Mouse (Mus musculus) layer of hippocampus, adult 2 months (tissue): ENCODE measurements at regions not wholly inside any gene's neighbourhood (a gene's known extent, or its start where the extent isn't known, plus 50 kb on each side); places are given as distances from the start of the nearest gene placed in this dataset.

Experiments
- DNase-seq, 2 experiments: peaks; one replicate each; pipeline ENCODE4 v3.0.0; 2022; ENCODE audit warnings: low spot score in 2 of 2
- H3K27ac ChIP-seq: fragments of 200-600 bp; 2 replicates; pipeline ENCODE4 v1.8.1; 2022
- H3K4me3 ChIP-seq: fragments of 200-600 bp; 2 replicates; pipeline ENCODE4 v1.8.1; 2022; ENCODE audit warnings: mild to moderate bottlenecking
- CTCF ChIP-seq: fragments of 200-600 bp; conservative IDR thresholded peaks from 2 replicates; pipeline ENCODE4 v1.8.1; 2022; ENCODE audit warnings: antibody characterized with exemption, mild to moderate bottlenecking, moderate library complexity

DNA sequence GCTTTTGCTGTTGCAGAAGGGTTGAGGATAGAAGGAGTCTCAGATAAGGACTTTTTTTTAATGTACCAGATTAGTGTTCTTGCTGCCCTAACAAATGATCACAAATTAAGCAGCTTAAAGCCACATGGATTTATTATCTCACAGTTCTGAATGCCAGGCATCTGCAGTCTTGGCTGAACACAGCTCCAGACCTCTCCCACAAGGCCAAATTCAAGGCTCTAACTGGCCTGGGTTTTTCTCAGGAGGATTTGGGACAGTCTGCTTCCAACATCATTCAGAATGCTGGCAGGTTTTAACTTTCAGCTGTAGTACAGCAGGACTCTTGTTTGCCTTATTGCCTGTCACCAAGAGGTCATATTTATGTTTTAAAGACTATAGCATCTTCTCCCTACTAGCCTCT, 329.7 kb upstream of the Chrm2 start:
- no peak for TF ChIP-seq CTCF
- no peak for DNase-seq
- Histone ChIP-seq H3K27ac (no peak overlapping the region), H3K4me3 (no peak overlapping the region)

DNA sequence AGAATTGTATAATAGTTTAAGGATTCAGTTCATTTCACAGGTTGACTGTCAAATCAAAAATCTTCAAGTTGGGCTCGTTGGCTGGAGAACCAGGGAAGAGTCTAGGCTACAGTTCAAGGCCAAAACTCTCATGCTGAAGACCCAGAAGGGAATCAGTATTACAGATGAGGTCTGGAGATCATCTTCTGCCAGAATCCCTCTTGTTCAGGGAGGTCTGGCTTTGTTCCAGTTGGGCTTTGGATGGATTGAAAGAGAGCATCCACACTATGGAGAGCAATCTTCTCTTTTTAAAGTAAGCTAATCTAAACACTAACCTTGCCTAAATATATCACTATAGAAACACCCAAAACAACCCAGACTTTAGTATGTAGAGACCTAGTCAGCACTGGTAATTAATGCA, 327.5 kb upstream of the Chrm2 start:
- H3K4me3 ChIP-seq, result no peak overlapping the region
- DNase-seq, result no peak
- TF ChIP-seq CTCF, result no peak
- no peak overlapping the region for H3K27ac ChIP-seq

DNA sequence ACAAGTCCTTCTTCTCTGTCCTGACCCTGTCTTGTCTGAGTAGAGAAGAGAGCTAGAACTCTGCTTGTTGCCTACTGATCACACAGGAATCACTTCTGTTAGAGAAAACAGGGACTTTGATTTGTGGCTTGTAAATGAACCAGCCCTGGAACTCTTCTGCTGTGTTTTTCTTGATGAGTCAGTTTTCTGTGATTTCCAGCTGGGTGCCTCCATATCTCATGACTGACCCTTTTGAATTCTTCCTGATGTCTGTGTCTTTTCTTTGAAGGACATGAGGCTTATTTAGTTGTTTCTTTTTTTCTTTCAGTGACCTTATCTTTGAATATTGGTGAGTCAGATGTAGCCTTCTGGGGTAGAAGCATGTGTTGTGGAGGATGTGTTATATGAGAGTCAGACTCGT, 323.0 kb upstream of the Chrm2 start:
- no peak for DNase-seq
- Histone ChIP-seq H3K4me3 (no peak overlapping the region), H3K27ac (no peak overlapping the region)
- no peak for TF ChIP-seq CTCF

DNA sequence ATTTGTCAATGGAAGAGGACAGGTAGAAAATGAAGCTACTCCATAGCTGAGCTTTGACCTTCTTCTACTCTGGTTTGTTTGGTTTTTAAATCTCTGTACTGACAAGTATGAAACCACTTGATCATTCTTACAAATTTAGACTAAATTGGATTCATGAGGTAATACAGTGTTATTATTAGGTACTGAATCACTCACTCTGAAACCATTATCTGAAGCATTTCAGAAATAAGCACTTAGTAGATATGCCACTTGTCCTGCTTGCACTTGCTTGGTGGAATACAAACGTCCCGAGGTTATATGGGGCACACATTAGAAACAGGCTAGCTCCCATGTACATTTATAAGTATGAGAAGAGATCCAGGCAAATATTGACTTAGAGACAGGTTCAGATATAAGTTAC, 319.2 kb upstream of the Chrm2 start:
- H3K27ac ChIP-seq, result no peak overlapping the region
- no peak for TF ChIP-seq CTCF
- no peak overlapping the region for H3K4me3 ChIP-seq
- no peak for DNase-seq

DNA sequence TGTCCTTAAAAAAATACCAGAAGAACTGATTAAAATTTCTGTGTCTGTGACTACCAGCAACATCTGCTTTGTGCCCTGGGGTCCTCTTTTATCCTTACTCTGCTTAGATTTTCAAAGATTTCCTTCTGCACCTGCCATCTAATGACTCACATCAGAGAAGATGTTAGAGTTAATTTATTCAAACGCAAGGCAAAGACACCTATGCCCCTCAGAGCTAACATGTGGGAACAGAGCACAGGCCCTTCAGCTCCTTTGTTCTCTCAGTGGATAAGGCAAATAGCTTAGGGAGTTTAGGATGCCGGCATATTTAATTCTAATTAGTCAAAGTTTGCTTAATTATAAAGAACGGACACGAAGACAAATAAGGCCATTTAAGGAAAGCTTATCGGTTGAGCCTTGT, 308.3 kb upstream of the Chrm2 start:
- no peak overlapping the region for H3K4me3 ChIP-seq
- TF ChIP-seq CTCF, result no peak
- DNase-seq, result no peak
- no peak overlapping the region for H3K27ac ChIP-seq

DNA sequence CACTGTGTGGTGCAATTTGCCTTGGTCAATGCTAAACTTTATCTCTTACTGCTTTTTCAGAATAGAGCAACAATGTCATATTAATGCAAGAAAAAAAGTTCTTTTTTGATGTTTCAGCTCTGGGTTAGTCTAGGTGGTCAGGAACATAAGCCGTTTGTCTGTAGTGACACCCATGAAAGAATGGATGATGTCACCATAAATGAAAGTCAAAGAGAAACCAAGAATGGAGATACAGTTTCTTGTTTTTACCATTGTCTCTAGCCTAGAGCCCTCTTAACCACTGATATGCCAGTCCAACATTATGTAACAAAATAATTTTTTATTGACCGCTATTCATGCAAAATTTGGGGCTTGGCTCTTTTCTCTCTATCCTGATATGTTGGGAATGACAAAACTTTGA, 294.3 kb upstream of the Chrm2 start:
- TF ChIP-seq CTCF, result no peak
- Histone ChIP-seq H3K27ac (no peak overlapping the region), H3K4me3 (no peak overlapping the region)
- DNase-seq, result no peak

DNA sequence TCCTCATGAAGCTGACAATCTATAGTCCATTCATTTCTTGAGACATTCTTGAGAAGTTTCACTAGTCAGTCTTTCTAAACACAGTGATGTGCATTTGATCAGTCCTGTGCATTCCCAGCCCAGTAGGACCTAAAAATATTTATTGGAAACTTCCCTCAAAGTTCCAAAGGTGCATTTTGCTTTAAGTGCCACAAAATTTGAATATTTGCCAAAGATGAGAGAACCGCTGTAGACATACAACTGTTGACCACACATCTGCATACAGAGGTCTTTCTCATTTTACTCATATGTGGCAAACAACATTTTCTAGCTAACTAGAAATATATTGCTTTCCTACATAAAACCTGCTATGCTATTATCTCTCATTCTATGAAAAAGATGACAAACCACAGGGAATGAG, 293.8 kb upstream of the Chrm2 start:
- no peak for DNase-seq
- TF ChIP-seq CTCF, result no peak
- Histone ChIP-seq H3K27ac (no peak overlapping the region), H3K4me3 (no peak overlapping the region)

DNA sequence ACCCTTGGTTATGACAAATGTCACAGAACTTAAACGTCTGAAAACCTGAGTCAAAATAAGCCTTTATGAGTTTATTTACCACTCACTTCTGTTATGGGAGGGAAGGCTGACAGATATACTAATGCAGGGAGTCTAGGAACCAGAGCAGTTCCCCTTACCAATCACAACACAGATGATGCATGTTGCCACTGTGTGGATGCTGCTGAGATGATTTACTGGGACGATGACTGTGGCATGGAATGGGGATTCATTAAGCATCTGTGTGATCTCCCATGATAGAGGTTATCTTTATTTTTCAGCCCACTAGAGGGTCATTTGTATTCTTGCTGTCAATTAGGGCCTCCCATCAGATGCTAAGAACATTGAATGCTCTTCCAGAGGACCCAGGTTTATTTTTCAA, 290.5 kb upstream of the Chrm2 start:
- Histone ChIP-seq H3K27ac (no peak overlapping the region), H3K4me3 (no peak overlapping the region)
- no peak for TF ChIP-seq CTCF
- DNase-seq, result no peak

DNA sequence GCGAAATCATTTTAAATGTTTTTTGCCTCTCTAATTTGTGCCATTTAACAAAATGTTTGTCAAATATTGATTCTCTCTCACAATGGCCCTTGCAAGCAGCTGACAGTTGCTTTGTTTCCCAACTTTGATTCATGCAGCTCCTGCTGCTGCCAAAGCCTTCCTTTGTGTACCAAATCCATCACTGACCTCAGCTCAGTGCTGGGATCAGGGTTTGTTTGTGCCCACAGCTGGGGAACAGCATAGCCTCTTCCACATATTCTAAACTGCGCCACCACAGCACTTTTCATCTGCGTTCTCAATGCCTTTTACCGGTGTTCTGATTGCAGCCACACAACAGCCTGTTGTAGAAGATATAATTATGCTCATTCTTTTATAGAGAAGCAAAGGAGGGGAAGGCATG, 289.7 kb upstream of the Chrm2 start:
- DNase-seq, result peak in 1 of 2 experiments; percentile 3

DNA sequence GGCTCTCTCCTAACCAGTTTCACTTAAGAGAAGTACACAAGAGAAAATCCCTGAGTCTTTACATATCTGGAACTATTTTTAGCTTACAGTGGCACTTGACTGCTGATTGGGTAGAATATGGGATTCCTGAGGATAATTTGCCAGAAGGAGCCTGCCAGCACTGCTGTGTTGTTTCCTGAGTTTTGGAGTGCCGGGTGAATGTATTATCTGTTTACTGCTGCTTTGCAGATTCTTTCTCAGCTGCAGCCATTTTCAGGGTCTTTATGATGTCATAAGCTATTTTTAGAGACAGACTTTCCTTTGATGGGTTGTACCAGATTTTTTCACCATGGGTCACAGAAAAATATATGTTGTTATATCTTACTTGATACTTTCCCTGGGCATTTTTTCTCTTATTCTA, 279.1 kb upstream of the Chrm2 start:
- no peak for TF ChIP-seq CTCF
- no peak for DNase-seq
- no peak overlapping the region for H3K27ac ChIP-seq
- no peak overlapping the region for H3K4me3 ChIP-seq

More for the DNA sequence above, 289.7 kb upstream of the Chrm2 start:
- TF ChIP-seq CTCF, result no peak
- H3K4me3 ChIP-seq, result no peak overlapping the region
- no peak overlapping the region for H3K27ac ChIP-seq

DNA sequence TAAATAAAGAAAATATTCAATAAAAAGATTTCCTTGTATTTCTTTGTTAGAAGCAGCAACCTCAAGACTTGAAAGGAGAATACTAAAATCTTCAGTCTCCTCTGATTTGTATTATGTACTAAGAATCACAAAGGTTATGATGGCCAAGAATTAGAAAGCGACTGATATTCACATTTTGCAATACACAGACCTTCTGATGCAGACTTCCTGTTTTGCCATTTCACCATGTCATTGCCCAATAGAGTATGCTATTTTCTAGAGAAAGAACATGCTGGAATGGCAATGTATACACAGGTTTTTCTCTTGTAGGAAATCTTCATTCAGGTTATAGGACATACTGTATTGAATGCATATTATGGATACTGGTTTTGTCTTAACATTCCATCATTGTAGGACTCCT, 250.7 kb upstream of the Chrm2 start:
- no peak for DNase-seq
- Histone ChIP-seq H3K4me3 (no peak overlapping the region), H3K27ac (no peak overlapping the region)
- no peak for TF ChIP-seq CTCF

DNA sequence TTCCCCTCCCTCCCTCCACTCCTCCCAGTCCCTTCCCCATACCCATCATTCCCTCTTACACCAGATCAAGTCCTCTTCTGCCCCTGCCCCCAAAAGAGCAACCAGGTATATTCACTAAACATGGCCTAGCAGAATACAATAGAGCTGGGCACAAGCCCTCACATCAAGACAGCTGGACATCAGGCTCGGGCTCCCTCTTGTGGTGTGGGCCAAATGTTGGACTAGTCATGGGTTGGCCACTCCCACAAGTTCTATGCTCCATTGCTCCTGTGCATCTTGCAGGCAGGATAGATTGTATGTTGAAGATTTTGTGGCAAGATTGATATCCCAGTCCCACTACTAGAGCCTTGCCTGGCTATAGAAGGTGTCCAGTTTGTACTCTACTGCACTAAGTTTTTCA, 240.6 kb upstream of the Chrm2 start:
- TF ChIP-seq CTCF, result no peak
- no peak for DNase-seq
- no peak overlapping the region for H3K4me3 ChIP-seq
- no peak overlapping the region for H3K27ac ChIP-seq

DNA sequence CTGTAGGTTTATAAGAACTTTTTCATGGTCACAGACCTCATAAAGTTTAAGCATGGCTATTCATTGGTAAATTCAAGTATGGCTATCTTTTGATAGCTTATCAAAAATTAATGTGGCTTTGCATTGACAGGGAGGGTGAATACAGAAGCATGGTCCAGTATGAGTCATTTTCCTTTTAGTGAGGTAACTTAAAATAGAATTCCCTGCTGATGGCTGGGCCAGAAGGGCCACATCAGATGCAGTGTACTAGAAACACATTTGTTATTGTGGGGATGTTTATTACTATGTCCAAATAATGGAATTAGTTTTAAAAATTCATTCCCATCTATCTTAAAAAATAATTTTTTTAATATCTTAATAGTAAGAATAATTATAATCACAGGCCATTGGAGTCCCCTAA, 213.4 kb upstream of the Chrm2 start:
- Histone ChIP-seq H3K4me3 (no peak overlapping the region), H3K27ac (no peak overlapping the region)
- DNase-seq, result no peak
- no peak for TF ChIP-seq CTCF

DNA sequence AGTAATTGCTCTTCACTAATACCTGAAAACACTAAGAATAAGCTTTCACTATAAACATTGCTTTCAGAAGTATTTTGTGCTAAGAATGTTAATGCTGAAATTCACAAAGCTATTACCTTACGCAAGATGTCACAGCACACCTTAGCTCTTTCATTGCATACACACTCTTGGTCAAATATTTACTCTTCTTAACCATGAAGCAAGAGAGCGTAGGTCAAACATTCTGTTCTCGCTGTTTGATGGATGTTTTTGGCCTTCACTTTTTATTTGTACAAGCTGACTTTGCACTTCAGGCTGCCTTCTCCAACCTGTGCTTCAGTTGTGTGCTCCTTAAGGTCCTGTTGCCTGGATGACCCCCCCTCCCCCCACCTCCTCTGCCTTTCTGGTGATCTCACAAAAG, 212.8 kb upstream of the Chrm2 start:
- Histone ChIP-seq H3K27ac (no peak overlapping the region), H3K4me3 (no peak overlapping the region)
- no peak for TF ChIP-seq CTCF
- DNase-seq, result no peak

DNA sequence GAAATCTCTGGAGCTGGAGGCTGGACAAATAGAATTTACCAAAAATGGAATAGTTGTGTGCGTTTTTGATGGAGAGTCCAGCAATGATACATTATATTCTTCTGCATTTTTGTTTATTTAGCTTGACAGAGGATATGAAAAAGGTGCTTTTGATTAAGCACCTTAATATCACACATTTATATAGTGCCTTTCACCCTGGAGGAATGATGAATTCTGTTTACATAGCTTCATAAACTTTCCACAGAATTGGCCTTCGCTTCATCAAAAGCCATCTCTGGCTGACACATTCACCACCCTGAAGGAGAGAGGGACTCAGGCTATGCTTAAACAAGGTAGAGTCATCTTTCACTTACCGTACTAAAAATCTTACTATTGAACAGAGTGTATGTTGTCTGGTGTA, 208.0 kb upstream of the Chrm2 start:
- Histone ChIP-seq H3K27ac (no peak overlapping the region), H3K4me3 (no peak overlapping the region)
- TF ChIP-seq CTCF, result no peak
- no peak for DNase-seq

DNA sequence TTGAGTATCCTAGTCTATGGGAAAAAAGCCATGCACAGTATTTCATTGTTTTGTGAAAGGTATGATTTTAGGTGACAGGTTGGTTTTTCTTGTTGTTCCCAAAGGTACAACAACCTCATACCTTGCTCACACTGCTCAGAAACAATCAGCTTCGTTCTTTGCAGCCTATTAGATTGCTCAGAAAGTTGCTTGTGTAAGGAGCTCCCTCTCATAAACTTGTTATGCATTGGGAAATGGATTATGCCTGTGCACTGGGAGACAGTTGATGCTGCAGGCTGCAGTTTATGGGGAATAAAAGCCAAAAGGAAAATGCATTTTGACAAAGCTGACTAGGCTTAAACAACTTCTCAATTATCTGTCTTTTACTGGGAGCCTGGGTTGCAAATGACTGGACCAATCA, 205.2 kb upstream of the Chrm2 start:
- TF ChIP-seq CTCF, result no peak
- no peak for DNase-seq
- H3K27ac ChIP-seq, result no peak overlapping the region
- no peak overlapping the region for H3K4me3 ChIP-seq
